Mouse (Mus musculus): ENCODE measurements around the gene Galnt6. TPM values are rescaled to one million over a fixed set of nuclear protein-coding genes. Genes with fewer than 3 reads are reported as not detected.

Galnt6 gene
- polyA plus RNA-seq, 1 experiment from 2014 or later, result 1.2 TPM

DNA sequence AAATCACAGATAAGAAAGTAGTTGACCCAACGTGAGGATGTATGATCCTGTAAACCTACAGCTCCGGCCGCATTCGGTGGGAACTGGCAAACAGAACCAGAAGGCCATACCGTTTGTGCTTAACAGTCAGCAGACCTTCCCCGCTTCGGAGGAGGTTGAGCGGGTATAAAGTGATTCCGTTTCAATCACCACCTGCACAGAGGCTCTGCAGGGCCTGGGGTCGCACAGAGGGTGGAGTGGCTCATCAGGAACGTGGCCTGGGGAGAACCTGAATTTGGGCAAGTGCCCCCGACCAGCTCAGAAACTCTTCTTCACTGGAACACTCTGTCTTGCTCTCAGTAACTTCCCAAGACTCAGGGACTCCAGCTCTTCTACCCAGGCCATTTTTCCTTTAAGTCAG is 62.3 kb downstream of the Galnt6 start:
- Histone ChIP-seq H3K9ac (replicated peaks; ENCODE audit: low read depth) (no peak overlapping the region), H3K27ac (ENCODE audit: low read length) (no peak overlapping the region), H3K36me3 (ENCODE audit: insufficient read depth, low read length) (no peaks in the 10 kb centered on the region), H3K4me1 (ENCODE audit: insufficient read depth, low read depth, low read length) (no peaks in the 10 kb centered on the region), H3K4me3 (ENCODE audit: low read depth, low read length) (no peak overlapping the region), H3K9me3 (ENCODE audit: low read length) (no peaks in the 10 kb centered on the region), H3K4me2 (replicated peaks; ENCODE audit: low read depth, low read length) (no peak overlapping the region), H3K27me3 (replicated peaks; ENCODE audit: insufficient read depth, low read length) (no peaks in the 10 kb centered on the region)
- no peak for DNase-seq (ENCODE audit: low spot score)
- WGBS, result 24% methylated on average over 12 of the region's 12 CpGs
- TF ChIP-seq EP300 (IDR thresholded peaks at IDR 0.05) (no peak), CTCF (IDR thresholded peaks at IDR 0.05) (no peak)
- no peak for ATAC-seq

- ATAC-seq (0 out of 2 replicates have a peak, but pooled peaks have one; percentile 23), DNase-seq (ENCODE audit: low spot score) (peak; percentile 36)
- Histone ChIP-seq H3K27me3 (replicated peaks; ENCODE audit: insufficient read depth, low read length) (no peaks in the 10 kb centered on the region), H3K36me3 (ENCODE audit: insufficient read depth, low read length) (no peaks in the 10 kb centered on the region), H3K4me2 (replicated peaks; ENCODE audit: low read depth, low read length) (no peak overlapping the region), H3K9me3 (ENCODE audit: low read length) (no peaks in the 10 kb centered on the region), H3K27ac (ENCODE audit: low read length) (no peak overlapping the region), H3K4me1 (ENCODE audit: insufficient read depth, low read depth, low read length) (no peaks in the 10 kb centered on the region), H3K4me3 (ENCODE audit: low read depth, low read length) (no peak overlapping the region), H3K9ac (replicated peaks; ENCODE audit: low read depth) (no peak overlapping the region)
- TF ChIP-seq EP300 (IDR thresholded peaks at IDR 0.05), result no peak
- TF ChIP-seq CTCF (IDR thresholded peaks at IDR 0.05), result no peak
- 4% methylated on average over 7 of the region's 7 CpGs for WGBS
Measured at GRCm38 (mm10) chr15:100666219-100666696, 62.9 kb downstream of the Galnt6 start.

GRCm38 (mm10) chr15:100665411-100666218 is 63.6 kb downstream of the Galnt6 start:
- DNase-seq (ENCODE audit: low spot score), result no peak
- H3K36me3 ChIP-seq (ENCODE audit: insufficient read depth, low read length), result no peaks in the 10 kb centered on the region
- WGBS, result 28% methylated on average over 9 of the region's 9 CpGs
- no peak overlapping the region for H3K27ac ChIP-seq (ENCODE audit: low read length)
- no peaks in the 10 kb centered on the region for H3K4me1 ChIP-seq (ENCODE audit: insufficient read depth, low read depth, low read length)
- no peaks in the 10 kb centered on the region for H3K27me3 ChIP-seq (replicated peaks; ENCODE audit: insufficient read depth, low read length)
- no peaks in the 10 kb centered on the region for H3K9me3 ChIP-seq (ENCODE audit: low read length)
- no peak for ATAC-seq
- TF ChIP-seq CTCF (IDR thresholded peaks at IDR 0.05) (no peak), EP300 (IDR thresholded peaks at IDR 0.05) (no peak)
- H3K9ac ChIP-seq (replicated peaks; ENCODE audit: low read depth), result no peak overlapping the region
- no peak overlapping the region for H3K4me3 ChIP-seq (ENCODE audit: low read depth, low read length)
- H3K4me2 ChIP-seq (replicated peaks; ENCODE audit: low read depth, low read length), result no peak overlapping the region

GRCm38 (mm10) chr15:100664813-100665274 is 64.3 kb downstream of the Galnt6 start:
- H3K4me1 ChIP-seq (ENCODE audit: insufficient read depth, low read depth, low read length), result no peaks in the 10 kb centered on the region
- H3K27me3 ChIP-seq (replicated peaks; ENCODE audit: insufficient read depth, low read length), result no peaks in the 10 kb centered on the region
- no peak overlapping the region for H3K27ac ChIP-seq (ENCODE audit: low read length)
- DNase-seq (ENCODE audit: low spot score) (no peak), ATAC-seq (0 out of 2 replicates have a peak, but pooled peaks have one; percentile 19)
- H3K4me2 ChIP-seq (replicated peaks; ENCODE audit: low read depth, low read length), result no peak overlapping the region
- no peak overlapping the region for H3K9ac ChIP-seq (replicated peaks; ENCODE audit: low read depth)
- H3K9me3 ChIP-seq (ENCODE audit: low read length), result no peaks in the 10 kb centered on the region
- WGBS, result 63% methylated on average over 9 of the region's 9 CpGs
- no peaks in the 10 kb centered on the region for H3K36me3 ChIP-seq (ENCODE audit: insufficient read depth, low read length)
- TF ChIP-seq CTCF (IDR thresholded peaks at IDR 0.05) (no peak), EP300 (IDR thresholded peaks at IDR 0.05) (no peak)
- H3K4me3 ChIP-seq (ENCODE audit: low read depth, low read length), result no peak overlapping the region

- Histone ChIP-seq H3K4me3 (ENCODE audit: low read depth, low read length) (no peak overlapping the region), H3K9ac (replicated peaks; ENCODE audit: low read depth) (no peak overlapping the region), H3K36me3 (ENCODE audit: insufficient read depth, low read length) (no peaks in the 10 kb centered on the region), H3K27me3 (replicated peaks; ENCODE audit: insufficient read depth, low read length) (no peaks in the 10 kb centered on the region), H3K9me3 (ENCODE audit: low read length) (no peaks in the 10 kb centered on the region), H3K4me1 (ENCODE audit: insufficient read depth, low read depth, low read length) (no peaks in the 10 kb centered on the region), H3K27ac (ENCODE audit: low read length) (no peak overlapping the region), H3K4me2 (replicated peaks; ENCODE audit: low read depth, low read length) (no peak overlapping the region)
- 89% methylated on average over 5 of the region's 5 CpGs for WGBS
- no peak for DNase-seq (ENCODE audit: low spot score)
- TF ChIP-seq CTCF (IDR thresholded peaks at IDR 0.05) (no peak), EP300 (IDR thresholded peaks at IDR 0.05) (no peak)
- no peak for ATAC-seq
Measured at GRCm38 (mm10) chr15:100660805-100661204, 68.4 kb downstream of the Galnt6 start.

DNA sequence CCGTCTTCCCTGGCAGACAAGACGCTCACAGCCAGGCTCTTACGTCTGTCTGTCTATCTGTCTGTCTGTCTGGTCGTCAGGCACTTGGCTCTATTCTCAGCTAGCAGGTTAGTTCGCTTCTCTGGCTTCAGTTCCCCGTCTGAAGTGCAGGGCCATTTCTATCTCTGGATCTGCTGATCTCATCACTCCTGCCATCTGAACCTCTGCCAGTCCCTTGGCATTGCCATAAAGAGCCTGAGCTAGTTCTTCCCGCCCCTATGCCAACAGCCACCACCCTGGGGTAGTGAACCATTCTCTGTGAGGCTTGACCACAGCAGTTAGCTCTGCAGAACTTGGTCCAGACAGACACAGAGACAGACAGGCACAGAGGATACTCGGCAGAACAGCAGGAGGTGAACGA is 68.9 kb downstream of the Galnt6 start:
- Histone ChIP-seq H3K27ac (ENCODE audit: low read length) (no peak overlapping the region), H3K9ac (replicated peaks; ENCODE audit: low read depth) (no peak overlapping the region), H3K36me3 (ENCODE audit: insufficient read depth, low read length) (no peaks in the 10 kb centered on the region), H3K27me3 (replicated peaks; ENCODE audit: insufficient read depth, low read length) (no peaks in the 10 kb centered on the region), H3K4me3 (ENCODE audit: low read depth, low read length) (no peak overlapping the region), H3K4me2 (replicated peaks; ENCODE audit: low read depth, low read length) (no peak overlapping the region), H3K4me1 (ENCODE audit: insufficient read depth, low read depth, low read length) (no peaks in the 10 kb centered on the region), H3K9me3 (ENCODE audit: low read length) (no peaks in the 10 kb centered on the region)
- ATAC-seq (no peak), DNase-seq (ENCODE audit: low spot score) (no peak)
- TF ChIP-seq CTCF (IDR thresholded peaks at IDR 0.05) (no peak), EP300 (IDR thresholded peaks at IDR 0.05) (no peak)
- WGBS, result 74% methylated on average over 9 of the region's 9 CpGs
